Mouse (Mus musculus) hindbrain, embryonic 14.5 days (tissue): ENCODE measurements around the gene Plxna4. TPM values are rescaled to one million over a fixed set of nuclear protein-coding genes. Genes with fewer than 3 reads are reported as not detected.

ENCODE experiments used
- ATAC-seq: fragments of 200-750 bp; cut with Nextera tagmentation; 2 replicates; pipeline ENCODE4 v1.8.0; 2017; ENCODE audit warnings: moderate number of reproducible peaks, mild to moderate bottlenecking, moderate TSS enrichment, moderate library complexity; ENCODE audit not compliant: low FRiP score
- DNase-seq: peaks from one replicate; pipeline ENCODE4 v3.0.0-alpha.2; 2015; ENCODE audit warnings: low spot score
- H3K27ac ChIP-seq: fragments of 300-500 bp; sonication (generic); 2 replicates; pipeline ENCODE4 v1.5.1; 2014; ENCODE audit warnings: mild to moderate bottlenecking, moderate library complexity
- H3K27me3 ChIP-seq: fragments of 300-500 bp; sonication (generic); 2 replicates; pipeline ENCODE4 v1.6.1; 2014; ENCODE audit warnings: mild to moderate bottlenecking, low read length, mixed read lengths; ENCODE audit not compliant: control insufficient read depth, insufficient read depth
- H3K36me3 ChIP-seq: fragments of 300-500 bp; sonication (generic); replicated peaks from 2 replicates; pipeline ENCODE4 v1.6.1; 2014; ENCODE audit not compliant: control insufficient read depth, insufficient read depth
- H3K4me1 ChIP-seq: fragments of 300-500 bp; sonication (generic); replicated peaks from 2 replicates; pipeline ENCODE4 v1.6.1; 2014; ENCODE audit warnings: antibody characterized with exemption, low read length, mixed read lengths; ENCODE audit not compliant: control insufficient read depth, insufficient read depth
- H3K4me2 ChIP-seq: fragments of 300-500 bp; sonication (generic); replicated peaks from 2 replicates; pipeline ENCODE4 v1.6.1; 2014; ENCODE audit warnings: mild to moderate bottlenecking, moderate library complexity
- H3K4me3 ChIP-seq: fragments of 300-500 bp; sonication (generic); replicated peaks from 2 replicates; pipeline ENCODE4 v1.5.1; 2014; ENCODE audit warnings: mild to moderate bottlenecking, low read length
- H3K9ac ChIP-seq: fragments of 300-500 bp; sonication (generic); 2 replicates; pipeline ENCODE4 v1.6.1; 2014
- H3K9me3 ChIP-seq: fragments of 300-500 bp; sonication (generic); 2 replicates; pipeline ENCODE4 v1.6.1; 2016; ENCODE audit warnings: low read length; ENCODE audit not compliant: control insufficient read depth
- WGBS: fragments of 180-500 bp; shearing (Covaris S2); extraction: QIAGEN DNeasy Blood & Tissue Kit; methylation state at CpG from one replicate; pipeline ENCODE4 v1.1.7; 2014; 5-methylcytosine and 5-hydroxymethylcytosine counted together
- polyA plus RNA-seq: library from polyadenylated mRNA; unstranded; fragments of >200 nt; fragmentation: Nextera tagmentation; extraction: Ambion mirVana; gene quantifications from 2 replicates; pipeline ENCODE4 v1.2.1, GENCODE M21; 2014

Plxna4 gene
- polyA plus RNA-seq, 1 experiment from 2014 or later: 25.7 TPM

DNA sequence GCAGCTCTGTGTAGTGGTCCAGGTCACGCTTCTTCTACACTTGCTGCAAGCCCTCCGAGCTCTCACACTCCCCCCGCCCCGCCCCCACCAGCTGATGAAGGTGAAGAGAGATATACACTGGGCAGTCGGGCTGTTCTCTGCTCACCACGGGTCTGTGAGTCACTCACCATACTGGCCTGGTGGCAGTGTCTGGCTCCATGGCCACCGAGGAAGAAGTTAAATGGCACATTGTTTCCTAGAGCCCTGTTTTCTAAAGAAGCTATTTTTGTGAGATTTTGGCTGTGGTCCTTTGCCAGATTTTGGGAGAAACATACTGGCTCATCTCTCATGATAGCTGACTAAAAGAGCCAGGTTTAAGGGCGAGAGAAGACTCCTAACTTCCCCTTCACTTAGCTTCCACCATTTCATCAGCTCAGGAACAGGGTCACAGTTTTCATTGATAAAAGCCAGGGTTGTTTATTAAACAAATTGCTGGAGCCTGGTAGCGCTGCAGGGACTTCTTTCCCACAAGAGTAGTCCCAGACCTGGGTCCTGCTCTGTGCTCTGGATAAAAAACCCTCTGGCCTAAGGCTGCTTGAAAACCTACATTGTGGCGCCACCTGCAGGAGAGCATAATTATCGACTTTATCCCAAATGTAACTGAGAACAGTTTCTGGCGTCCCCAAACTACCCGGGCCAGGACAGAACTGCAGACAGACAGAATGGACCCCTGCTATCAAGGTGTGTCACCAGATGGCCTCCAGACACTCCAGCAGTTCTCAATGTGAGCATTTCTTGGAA lies 3.2 kb upstream of the Plxna4 start:
- WGBS: 35% methylated on average over 13 of the region's 13 CpGs
- H3K27ac ChIP-seq: no peak overlapping the region

DNA sequence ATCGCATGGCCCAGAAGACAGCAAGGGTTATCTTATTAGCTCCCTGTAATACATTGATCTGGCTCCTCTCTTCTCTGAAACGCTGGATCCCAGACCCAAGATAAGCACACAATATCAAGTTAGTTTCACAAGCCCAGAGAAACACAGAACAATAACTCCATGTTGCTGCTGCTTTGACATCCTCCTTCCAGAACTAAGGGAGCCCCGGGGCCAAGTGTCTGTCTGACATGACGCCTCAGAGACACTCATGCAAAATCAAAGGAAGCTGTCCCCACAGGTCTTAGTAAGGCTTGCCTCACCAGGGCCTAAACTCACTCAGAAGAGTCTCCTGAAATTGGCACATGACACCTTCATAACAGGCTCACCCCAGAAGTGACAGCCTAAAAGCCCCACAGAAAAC lies 1.6 kb upstream of the Plxna4 start:
- no peak overlapping the region for H3K4me3 ChIP-seq
- no peak overlapping the region for H3K4me2 ChIP-seq

More for the DNA sequence above, 3.2 kb upstream of the Plxna4 start:
- H3K4me3 ChIP-seq: no peak overlapping the region
- H3K4me2 ChIP-seq: no peak overlapping the region
- ATAC-seq (no peak), DNase-seq (peak; percentile 88)
- no peaks in the 10 kb centered on the region for H3K9me3 ChIP-seq
- no peak overlapping the region for H3K9ac ChIP-seq
- no peaks in the 10 kb centered on the region for H3K4me1 ChIP-seq
- no peaks in the 10 kb centered on the region for H3K36me3 ChIP-seq
- 0 out of 2 replicates have a peak, but pooled peaks cover 4% of the 10 kb centered on the region for H3K27me3 ChIP-seq

DNA sequence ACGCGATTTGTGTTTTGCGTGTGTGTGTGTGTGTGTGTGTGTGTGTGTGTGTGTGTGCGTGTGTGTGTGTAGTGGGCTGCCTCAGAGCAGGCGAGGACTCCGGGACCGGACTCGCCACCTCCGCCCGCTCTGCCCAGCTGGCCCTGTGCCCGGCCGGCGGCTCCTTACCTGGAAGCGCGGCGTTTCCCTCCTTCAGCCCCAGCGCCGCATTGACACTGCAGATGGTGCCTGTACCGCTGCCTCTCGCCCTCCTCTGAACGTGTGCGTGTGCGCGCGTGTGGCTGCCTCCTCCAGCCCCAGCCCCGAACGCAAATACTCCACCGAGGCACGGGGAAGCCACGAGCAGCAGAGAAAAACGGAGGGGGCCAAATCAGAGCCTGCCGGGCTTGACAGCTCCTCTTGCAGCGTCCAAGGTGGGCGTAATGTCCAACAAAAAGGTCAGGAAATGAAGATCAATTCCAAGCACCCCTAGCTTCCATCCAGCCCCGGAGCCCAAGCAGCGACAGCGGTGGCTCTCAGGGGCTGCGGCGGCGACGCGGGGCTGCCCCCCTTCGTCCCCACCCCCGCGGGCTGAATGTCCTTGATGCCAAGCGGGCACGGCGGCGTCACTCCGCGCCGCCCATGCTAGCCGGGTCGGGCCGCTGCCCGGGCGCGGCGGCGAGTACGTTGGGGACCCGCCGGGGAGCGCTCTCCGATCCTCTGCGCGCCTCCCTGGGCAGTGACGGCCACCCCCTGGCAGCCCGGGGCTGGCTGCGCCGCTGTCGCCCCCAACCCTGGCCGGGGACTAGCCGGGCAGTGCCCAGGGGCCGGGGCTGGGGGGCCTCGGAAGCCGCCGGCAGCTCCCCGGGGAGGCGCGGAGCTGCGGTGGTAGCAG lies 619 bp downstream of the Plxna4 start:
- Histone ChIP-seq H3K4me1 (peaks cover 32% of the 10 kb centered on the region), H3K27ac (peak overlapping the region; percentile 96), H3K9me3 (no peaks in the 10 kb centered on the region), H3K27me3 (0 out of 2 replicates have a peak, but pooled peaks cover 4% of the 10 kb centered on the region), H3K36me3 (no peaks in the 10 kb centered on the region), H3K9ac (peak overlapping the region; percentile 94), H3K4me2 (peak overlapping the region; percentile 80), H3K4me3 (peak overlapping the region; percentile 85)
- DNase-seq (peak; percentile 67), ATAC-seq (peak; percentile 54)
- WGBS: under 1% methylated on average over 72 of the region's 82 CpGs

More for the DNA sequence above, 1.6 kb upstream of the Plxna4 start:
- H3K9me3 ChIP-seq: no peaks in the 10 kb centered on the region
- 0 out of 2 replicates have a peak, but pooled peaks cover 4% of the 10 kb centered on the region for H3K27me3 ChIP-seq
- H3K27ac ChIP-seq: no peak overlapping the region
- WGBS: 57% methylated on average over 4 of the region's 4 CpGs
- H3K9ac ChIP-seq: no peak overlapping the region
- H3K4me1 ChIP-seq: peaks cover 10% of the 10 kb centered on the region; the same call in 1 of the 2 replicates
- no peaks in the 10 kb centered on the region for H3K36me3 ChIP-seq
- ATAC-seq: no peak
- no peak for DNase-seq

DNA sequence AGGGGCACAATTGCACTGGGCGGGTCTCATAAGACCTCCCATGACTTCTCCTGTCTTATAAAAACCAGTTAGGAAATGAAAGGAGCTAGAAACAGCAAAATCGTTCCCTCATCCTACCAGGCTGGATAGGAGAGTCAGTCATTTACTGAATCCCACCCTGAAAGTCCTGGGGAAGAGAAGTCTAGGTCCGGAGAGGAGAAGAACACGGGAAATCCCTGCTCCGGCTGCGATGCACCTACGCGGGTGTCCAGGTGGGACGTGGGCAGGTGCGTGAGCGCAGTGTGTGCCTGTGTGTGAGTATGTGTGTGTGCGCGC lies 1.2 kb downstream of the Plxna4 start:
- DNase-seq: no peak
- ATAC-seq: no peak
- peak overlapping the region; percentile 94 for H3K9ac ChIP-seq
- H3K4me1 ChIP-seq: peaks cover 33% of the 10 kb centered on the region
- H3K4me2 ChIP-seq: peak overlapping the region; percentile 80
- H3K9me3 ChIP-seq: no peaks in the 10 kb centered on the region
- no peaks in the 10 kb centered on the region for H3K36me3 ChIP-seq
- 4% methylated on average over 13 of the region's 13 CpGs for WGBS
- 0 out of 2 replicates have a peak, but pooled peaks cover 4% of the 10 kb centered on the region for H3K27me3 ChIP-seq
- peak overlapping the region; percentile 85 for H3K4me3 ChIP-seq
- peak overlapping the region; percentile 96 for H3K27ac ChIP-seq

DNA sequence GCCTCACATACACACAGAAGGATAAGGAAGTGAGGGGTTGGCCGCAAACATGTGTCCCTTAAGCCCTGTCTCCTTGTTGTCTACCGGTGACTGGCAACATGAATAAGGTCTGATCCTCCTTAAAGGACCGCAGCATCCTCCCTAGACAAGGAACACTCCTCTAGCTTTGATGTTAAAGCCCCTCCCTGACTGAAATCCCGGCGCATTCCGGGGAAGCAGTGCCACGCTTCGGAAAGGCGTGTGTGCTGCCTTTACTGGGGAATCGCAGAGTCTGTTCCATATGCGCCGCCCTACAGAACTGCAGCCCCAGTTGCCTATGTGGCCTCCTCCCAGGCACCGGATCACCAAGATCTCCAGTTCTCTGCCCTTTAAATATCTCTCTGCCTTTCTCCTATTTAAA lies 1.6 kb downstream of the Plxna4 start:
- H3K4me2 ChIP-seq: peak overlapping the region; percentile 80
- 0 out of 2 replicates have a peak, but pooled peaks cover 4% of the 10 kb centered on the region for H3K27me3 ChIP-seq
- H3K9ac ChIP-seq: peak overlapping the region; percentile 94
- peak overlapping the region; percentile 85 for H3K4me3 ChIP-seq
- peak overlapping the region; percentile 96 for H3K27ac ChIP-seq
- H3K36me3 ChIP-seq: no peaks in the 10 kb centered on the region
- peaks cover 33% of the 10 kb centered on the region for H3K4me1 ChIP-seq
- DNase-seq: peak; percentile 61
- no peak for ATAC-seq
- no peaks in the 10 kb centered on the region for H3K9me3 ChIP-seq
- WGBS: under 1% methylated on average over 13 of the region's 13 CpGs

DNA sequence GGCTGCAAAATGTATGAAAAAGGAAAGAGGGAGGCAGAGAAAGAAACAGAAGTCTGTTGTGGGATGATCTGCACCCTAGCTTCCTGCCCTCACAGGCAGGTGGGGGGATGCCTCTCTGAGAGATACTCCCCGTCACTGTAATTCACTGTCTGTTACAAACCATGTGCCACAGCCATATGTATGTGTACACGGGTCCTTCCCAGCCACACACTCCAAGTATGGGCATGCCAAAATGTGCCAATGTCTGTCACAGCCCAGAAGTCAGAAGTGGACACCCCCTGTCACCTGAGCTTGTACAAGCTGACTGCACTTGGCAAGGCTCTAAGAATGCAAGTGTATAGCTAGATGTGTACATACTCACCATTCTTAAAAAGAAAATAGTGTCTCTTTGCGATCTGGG lies 2.8 kb downstream of the Plxna4 start:
- H3K27ac ChIP-seq: peak overlapping the region; percentile 49
- ATAC-seq (no peak), DNase-seq (peak; percentile 43)
- H3K9ac ChIP-seq: peak overlapping the region; percentile 94
- peaks cover 33% of the 10 kb centered on the region for H3K4me1 ChIP-seq
- peak overlapping the region; percentile 80 for H3K4me2 ChIP-seq
- no peaks in the 10 kb centered on the region for H3K9me3 ChIP-seq
- no peaks in the 10 kb centered on the region for H3K36me3 ChIP-seq
- H3K4me3 ChIP-seq: peak overlapping the region; percentile 85
- 19% methylated on average over 3 of the region's 3 CpGs for WGBS
- 0 out of 2 replicates have a peak, but pooled peaks cover 4% of the 10 kb centered on the region for H3K27me3 ChIP-seq

DNA sequence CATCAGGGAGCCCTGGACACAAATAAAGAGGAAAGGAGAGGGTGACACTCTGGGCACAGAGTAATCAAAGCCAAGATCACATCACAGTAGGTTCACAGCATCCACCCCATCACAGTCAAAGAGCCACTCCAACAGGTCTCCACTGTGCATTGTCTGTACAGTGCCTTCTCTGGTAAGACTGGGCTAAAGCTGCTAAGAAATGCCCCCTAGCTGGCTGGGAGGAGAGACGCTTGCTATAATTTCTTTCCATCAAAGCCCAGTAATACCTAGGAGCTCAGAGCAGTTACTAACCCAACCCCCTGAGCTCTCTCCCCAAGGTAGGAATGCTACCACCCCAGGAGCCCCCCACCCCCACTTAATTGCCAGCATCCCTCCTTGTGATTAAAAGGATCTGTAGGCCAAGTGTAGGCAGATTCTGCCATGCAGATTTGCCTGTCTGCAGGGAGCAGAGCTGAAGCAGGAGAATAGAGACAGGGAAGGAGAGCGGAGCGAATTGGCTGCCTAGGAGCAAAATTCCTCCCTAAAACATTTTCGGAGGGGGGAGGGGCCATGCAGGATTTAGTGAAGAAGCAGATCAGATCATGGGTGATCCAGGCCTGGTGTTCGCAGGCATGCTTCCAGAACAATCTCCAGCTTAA lies 3.6 kb downstream of the Plxna4 start:
- Histone ChIP-seq H3K9ac (peak overlapping the region; percentile 94), H3K27ac (peak overlapping the region; percentile 64), H3K4me3 (peak overlapping the region; percentile 85), H3K4me1 (peaks cover 33% of the 10 kb centered on the region), H3K36me3 (no peaks in the 10 kb centered on the region), H3K27me3 (0 out of 2 replicates have a peak, but pooled peaks cover 4% of the 10 kb centered on the region), H3K4me2 (peak overlapping the region; percentile 80), H3K9me3 (no peaks in the 10 kb centered on the region)
- DNase-seq (peak; percentile 42), ATAC-seq (no peak)
- 11% methylated on average over 5 of the region's 5 CpGs for WGBS

DNA sequence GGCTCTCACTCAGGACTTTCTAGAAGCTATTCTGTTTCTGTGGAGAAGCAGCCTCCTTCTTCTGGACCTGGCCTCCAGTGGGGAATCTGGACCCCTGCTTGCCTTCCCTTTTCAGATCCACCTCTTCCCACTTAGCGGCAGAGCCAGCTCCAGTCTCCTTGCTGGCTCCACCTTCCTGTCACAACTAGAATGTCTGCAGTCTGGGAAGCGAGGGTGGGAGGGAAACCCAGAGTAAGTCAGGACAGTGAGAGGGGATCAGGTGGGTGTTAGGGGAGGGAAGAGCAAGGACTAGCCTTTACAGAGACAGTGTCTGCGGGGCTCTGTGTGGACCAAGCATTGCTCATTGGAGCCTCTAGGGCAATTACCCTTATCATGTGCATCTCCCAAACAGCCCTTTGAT lies 4.4 kb downstream of the Plxna4 start:
- H3K27me3 ChIP-seq: no peaks in the 10 kb centered on the region
- peaks cover 33% of the 10 kb centered on the region for H3K4me1 ChIP-seq
- no peaks in the 10 kb centered on the region for H3K36me3 ChIP-seq
- H3K27ac ChIP-seq: no peak overlapping the region
- ATAC-seq (no peak), DNase-seq (no peak)
- H3K9me3 ChIP-seq: no peaks in the 10 kb centered on the region
- peak overlapping the region; percentile 94 for H3K9ac ChIP-seq
- 7% methylated on average over 3 of the region's 3 CpGs for WGBS
- H3K4me2 ChIP-seq: peak overlapping the region; percentile 80
- H3K4me3 ChIP-seq: peak overlapping the region; percentile 85

DNA sequence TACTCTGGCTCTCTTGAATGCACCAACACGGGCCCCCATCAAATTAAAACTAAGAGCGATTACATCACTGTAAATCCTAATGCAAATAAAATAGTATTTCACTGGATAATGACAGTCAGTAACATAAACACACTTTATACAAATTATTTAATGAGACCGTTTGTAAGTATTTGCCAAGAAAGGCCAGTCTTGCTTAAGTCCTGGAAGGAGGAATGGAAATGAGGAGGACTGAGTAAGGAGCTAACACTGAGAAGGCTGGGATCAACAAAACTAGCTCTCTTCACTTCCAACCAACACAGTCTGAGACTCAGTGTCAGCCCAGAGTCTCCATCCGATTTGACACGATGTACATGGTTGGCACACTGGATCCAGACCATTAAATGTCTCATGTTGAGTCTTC lies 16.5 kb downstream of the Plxna4 start:
- Histone ChIP-seq H3K27me3 (no peaks in the 10 kb centered on the region), H3K9me3 (no peaks in the 10 kb centered on the region), H3K36me3 (no peaks in the 10 kb centered on the region), H3K4me1 (peaks cover 4% of the 10 kb centered on the region; the same call in 1 of the 2 replicates), H3K4me3 (no peak overlapping the region), H3K9ac (no peak overlapping the region), H3K27ac (no peak overlapping the region), H3K4me2 (no peak overlapping the region)
- WGBS: 88% methylated on average over 5 of the region's 5 CpGs
- DNase-seq (no peak), ATAC-seq (no peak)
